Mouse (Mus musculus): Measurements from ENCODE around the gene Rnf227. TPM values are rescaled to one million over a fixed set of nuclear protein-coding genes. Genes with fewer than 3 reads are reported as not detected.

The Rnf227 gene
- polyA plus RNA-seq, 1 experiment = 142 TPM

DNA sequence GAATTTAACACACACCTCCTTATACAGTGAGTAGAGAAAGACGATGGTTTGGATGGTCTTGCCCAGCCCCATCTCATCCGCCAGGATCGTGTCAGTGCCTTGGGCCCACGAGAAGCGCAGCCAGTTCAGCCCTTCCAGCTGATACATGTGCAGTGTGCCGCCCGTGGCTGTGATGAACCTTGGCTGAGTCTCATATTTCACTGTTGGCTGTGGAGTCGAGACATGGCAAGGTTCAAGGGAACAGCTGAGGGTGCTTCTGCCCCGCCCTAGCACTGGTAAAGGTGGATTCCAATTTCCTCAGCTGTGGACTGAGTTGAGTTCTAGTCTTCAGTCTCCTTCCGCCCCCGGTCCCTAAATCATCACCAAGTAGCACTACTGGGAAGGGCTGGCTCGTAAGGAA, 17.4 kb downstream of the Rnf227 start:
- Histone ChIP-seq H3K4me3 (ENCODE audit: insufficient read depth, low read length) (no peak overlapping the region), H3K27ac (ENCODE audit: insufficient read depth, low read length) (no peak overlapping the region), H3K4me1 (ENCODE audit: control insufficient read depth, insufficient read depth, low read length) (no peaks in the 10 kb centered on the region)
- TF ChIP-seq CTCF (IDR thresholded peaks at IDR 0.05; ENCODE audit: extremely low read depth, insufficient read depth, low read length) (no peak), POLR2A (IDR thresholded peaks at IDR 0.05; ENCODE audit: extremely low read depth, insufficient read depth, low read length) (no peak)

DNA sequence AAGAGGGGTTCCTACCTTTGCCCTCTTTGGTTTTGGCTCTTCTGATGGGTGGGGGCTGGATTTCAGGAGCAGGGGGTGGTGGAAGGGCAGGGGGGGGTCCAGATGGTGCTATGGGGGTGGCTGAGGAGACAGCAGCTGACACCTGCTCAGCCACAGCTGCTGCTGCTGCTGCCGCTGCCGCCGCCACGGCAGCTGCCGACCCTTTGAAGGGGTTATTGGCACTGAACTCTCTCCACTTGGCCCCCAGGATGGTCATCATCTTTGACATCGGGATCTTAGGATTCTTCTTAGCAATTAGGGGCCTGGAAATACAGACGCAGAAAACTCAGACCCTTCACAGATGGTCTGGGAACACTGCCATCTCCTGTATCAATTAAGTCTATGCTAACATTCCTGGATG, 21.8 kb downstream of the Rnf227 start:
- Histone ChIP-seq H3K4me3 (ENCODE audit: insufficient read depth, low read length) (no peak overlapping the region), H3K4me1 (ENCODE audit: control insufficient read depth, insufficient read depth, low read length) (peaks cover 12% of the 10 kb centered on the region), H3K27ac (ENCODE audit: insufficient read depth, low read length) (no peak overlapping the region)
- TF ChIP-seq POLR2A (IDR thresholded peaks at IDR 0.05; ENCODE audit: extremely low read depth, insufficient read depth, low read length) (no peak), CTCF (IDR thresholded peaks at IDR 0.05; ENCODE audit: extremely low read depth, insufficient read depth, low read length) (no peak)

DNA sequence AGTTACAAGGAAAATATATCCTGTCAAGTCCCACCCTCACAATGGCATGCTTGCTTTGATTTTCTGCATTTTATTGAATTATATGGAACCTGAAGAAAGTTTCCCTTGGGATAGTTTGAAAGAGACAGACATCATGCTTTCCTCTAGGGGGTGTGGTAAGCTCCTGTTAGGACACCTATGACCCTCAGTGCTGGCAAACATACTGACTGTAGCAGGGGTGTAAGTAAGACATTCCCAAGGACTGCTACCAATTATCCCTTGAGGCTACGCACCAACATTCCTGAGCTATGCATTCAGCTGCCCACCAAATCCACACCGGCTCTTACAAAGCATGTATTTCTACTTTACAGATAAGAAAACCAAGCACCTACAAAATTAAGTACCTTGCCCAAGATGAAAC, 22.2 kb downstream of the Rnf227 start:
- Histone ChIP-seq H3K4me3 (ENCODE audit: insufficient read depth, low read length) (no peak overlapping the region), H3K4me1 (ENCODE audit: control insufficient read depth, insufficient read depth, low read length) (peaks cover 12% of the 10 kb centered on the region), H3K27ac (ENCODE audit: insufficient read depth, low read length) (no peak overlapping the region)
- TF ChIP-seq POLR2A (IDR thresholded peaks at IDR 0.05; ENCODE audit: extremely low read depth, insufficient read depth, low read length) (no peak), CTCF (IDR thresholded peaks at IDR 0.05; ENCODE audit: extremely low read depth, insufficient read depth, low read length) (no peak)

- Histone ChIP-seq H3K27ac (ENCODE audit: insufficient read depth, low read length) (0 out of 2 replicates have a peak overlapping the region, but pooled peaks have one; percentile 8), H3K4me3 (ENCODE audit: insufficient read depth, low read length) (no peak overlapping the region), H3K4me1 (ENCODE audit: control insufficient read depth, insufficient read depth, low read length) (peaks cover 12% of the 10 kb centered on the region)
- TF ChIP-seq POLR2A (IDR thresholded peaks at IDR 0.05; ENCODE audit: extremely low read depth, insufficient read depth, low read length) (no peak), CTCF (IDR thresholded peaks at IDR 0.05; ENCODE audit: extremely low read depth, insufficient read depth, low read length) (no peak)
Observed at GRCm38 (mm10) chr11:69364376-69364775, 24.1 kb downstream of the Rnf227 start.

DNA sequence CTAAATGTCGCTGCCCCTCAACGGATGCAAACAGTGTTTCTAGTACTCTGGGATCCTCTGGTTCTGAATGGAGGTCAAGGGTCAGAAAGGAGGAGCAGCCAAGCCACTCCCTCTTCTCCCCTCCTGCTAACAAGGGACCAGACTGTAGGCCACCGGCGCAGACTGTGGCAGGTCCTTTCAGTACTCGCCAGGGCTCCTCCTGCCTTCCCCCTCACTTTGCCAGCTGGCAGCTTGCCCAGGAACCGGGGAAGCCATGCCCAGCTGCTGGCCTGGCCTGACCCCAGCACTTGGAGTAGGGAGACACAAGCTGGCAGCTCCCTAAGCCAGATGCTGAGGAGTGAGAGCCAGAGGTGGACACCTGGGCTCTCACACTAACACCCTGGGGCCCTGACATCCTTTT, 24.6 kb downstream of the Rnf227 start:
- TF ChIP-seq POLR2A (IDR thresholded peaks at IDR 0.05; ENCODE audit: extremely low read depth, insufficient read depth, low read length) = no peak
- no peak for TF ChIP-seq CTCF (IDR thresholded peaks at IDR 0.05; ENCODE audit: extremely low read depth, insufficient read depth, low read length)
- no peak overlapping the region for H3K4me3 ChIP-seq (ENCODE audit: insufficient read depth, low read length)

GRCm38 (mm10) chr11:69365722-69366121, 25.5 kb downstream of the Rnf227 start:
- H3K27ac ChIP-seq (ENCODE audit: insufficient read depth, low read length) = peak overlapping the region; percentile 93
- TF ChIP-seq POLR2A (IDR thresholded peaks at IDR 0.05; ENCODE audit: extremely low read depth, insufficient read depth, low read length) (no peak), CTCF (IDR thresholded peaks at IDR 0.05; ENCODE audit: extremely low read depth, insufficient read depth, low read length) (no peak)

More for the DNA sequence above, 24.6 kb downstream of the Rnf227 start:
- H3K27ac ChIP-seq (ENCODE audit: insufficient read depth, low read length) = peak overlapping the region; percentile 93; the same call in 1 of the 2 replicates
- peaks cover 12% of the 10 kb centered on the region for H3K4me1 ChIP-seq (ENCODE audit: control insufficient read depth, insufficient read depth, low read length)

DNA sequence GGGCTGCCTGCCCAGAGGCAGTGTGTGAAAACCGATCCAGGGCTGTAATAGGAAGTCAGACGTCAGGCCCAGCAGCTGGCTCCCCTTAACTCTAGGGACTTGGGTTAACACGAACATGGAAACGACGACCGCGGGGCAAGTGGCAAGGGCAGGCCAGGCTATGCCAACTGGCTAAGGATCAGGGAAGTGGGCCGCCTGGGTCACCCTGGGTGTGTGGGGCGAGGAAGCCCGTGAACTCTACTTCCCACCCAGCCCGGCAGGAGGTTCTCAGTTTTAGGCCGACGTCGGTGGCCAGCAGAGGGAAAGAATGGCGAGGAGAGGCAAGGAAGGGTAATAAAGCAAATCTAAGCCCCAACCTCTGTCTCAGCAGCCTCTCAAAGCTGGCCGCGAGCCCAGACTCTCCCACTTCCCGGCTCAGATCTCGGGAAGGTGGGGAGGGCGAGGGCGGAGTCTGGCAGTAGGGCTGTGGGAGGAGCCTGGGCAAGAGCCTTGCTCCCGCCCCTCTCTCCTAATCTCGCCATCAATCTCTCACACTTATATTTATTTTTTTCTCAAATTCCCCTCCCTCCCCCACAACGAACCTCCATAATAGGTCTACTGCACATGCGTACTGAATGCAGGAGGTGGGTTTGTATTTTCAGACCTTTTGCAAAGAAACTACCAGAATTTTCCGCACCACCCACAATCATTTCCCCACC, 26.0 kb downstream of the Rnf227 start:
- peak overlapping the region; percentile 37 for H3K4me3 ChIP-seq (ENCODE audit: insufficient read depth, low read length)
- peak overlapping the region; percentile 93 for H3K27ac ChIP-seq (ENCODE audit: insufficient read depth, low read length)
- peaks cover 14% of the 10 kb centered on the region for H3K4me1 ChIP-seq (ENCODE audit: control insufficient read depth, insufficient read depth, low read length)
- no peak for TF ChIP-seq CTCF (IDR thresholded peaks at IDR 0.05; ENCODE audit: extremely low read depth, insufficient read depth, low read length)
- peak; percentile 62; the same call in 1 of the 2 replicates for TF ChIP-seq POLR2A (IDR thresholded peaks at IDR 0.05; ENCODE audit: extremely low read depth, insufficient read depth, low read length)

More at GRCm38 (mm10) chr11:69365722-69366121, 25.5 kb downstream of the Rnf227 start:
- Histone ChIP-seq H3K4me1 (ENCODE audit: control insufficient read depth, insufficient read depth, low read length) (peaks cover 13% of the 10 kb centered on the region), H3K4me3 (ENCODE audit: insufficient read depth, low read length) (peak overlapping the region; percentile 37)

DNA sequence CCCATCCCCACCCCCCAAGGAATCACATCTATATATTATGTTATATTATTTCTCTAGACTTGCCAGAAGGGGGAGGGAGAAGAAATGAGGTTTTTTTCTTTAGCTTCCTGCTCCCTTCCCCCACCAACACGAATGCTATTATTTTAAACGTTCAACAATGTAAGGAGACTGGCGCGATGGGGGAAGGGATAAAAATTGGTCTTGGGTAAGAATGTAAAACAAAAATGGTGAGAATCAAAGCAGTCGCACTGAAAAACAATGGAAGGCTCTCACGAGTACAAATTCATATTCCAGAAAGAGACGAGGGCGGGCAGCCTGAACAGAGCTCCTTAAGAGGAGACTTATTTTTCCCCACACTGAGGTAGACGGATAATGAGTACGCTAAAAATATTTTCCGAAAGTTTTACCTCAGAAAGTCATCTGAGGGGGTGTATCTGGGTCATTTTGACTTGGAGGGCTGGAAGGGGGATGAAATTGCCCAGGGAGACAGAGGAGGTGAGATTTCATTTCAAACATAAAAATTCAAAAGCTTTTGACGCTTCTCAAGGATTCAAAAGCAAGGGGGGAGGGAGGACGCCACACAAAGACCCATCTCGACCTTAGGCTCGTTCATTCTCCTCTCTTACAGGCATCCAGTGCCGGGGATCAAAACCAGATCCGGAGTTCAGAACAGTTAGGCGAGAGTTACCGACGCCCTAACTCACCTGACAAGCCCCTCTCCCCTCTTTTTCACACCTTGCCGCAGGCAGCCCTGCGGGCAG, 26.8 kb downstream of the Rnf227 start:
- peaks cover 16% of the 10 kb centered on the region for H3K4me1 ChIP-seq (ENCODE audit: control insufficient read depth, insufficient read depth, low read length)
- TF ChIP-seq CTCF (IDR thresholded peaks at IDR 0.05; ENCODE audit: extremely low read depth, insufficient read depth, low read length) (no peak), POLR2A (IDR thresholded peaks at IDR 0.05; ENCODE audit: extremely low read depth, insufficient read depth, low read length) (no peak)
- peak overlapping the region; percentile 77 for H3K27ac ChIP-seq (ENCODE audit: insufficient read depth, low read length)
- H3K4me3 ChIP-seq (ENCODE audit: insufficient read depth, low read length) = peak overlapping the region; percentile 88

DNA sequence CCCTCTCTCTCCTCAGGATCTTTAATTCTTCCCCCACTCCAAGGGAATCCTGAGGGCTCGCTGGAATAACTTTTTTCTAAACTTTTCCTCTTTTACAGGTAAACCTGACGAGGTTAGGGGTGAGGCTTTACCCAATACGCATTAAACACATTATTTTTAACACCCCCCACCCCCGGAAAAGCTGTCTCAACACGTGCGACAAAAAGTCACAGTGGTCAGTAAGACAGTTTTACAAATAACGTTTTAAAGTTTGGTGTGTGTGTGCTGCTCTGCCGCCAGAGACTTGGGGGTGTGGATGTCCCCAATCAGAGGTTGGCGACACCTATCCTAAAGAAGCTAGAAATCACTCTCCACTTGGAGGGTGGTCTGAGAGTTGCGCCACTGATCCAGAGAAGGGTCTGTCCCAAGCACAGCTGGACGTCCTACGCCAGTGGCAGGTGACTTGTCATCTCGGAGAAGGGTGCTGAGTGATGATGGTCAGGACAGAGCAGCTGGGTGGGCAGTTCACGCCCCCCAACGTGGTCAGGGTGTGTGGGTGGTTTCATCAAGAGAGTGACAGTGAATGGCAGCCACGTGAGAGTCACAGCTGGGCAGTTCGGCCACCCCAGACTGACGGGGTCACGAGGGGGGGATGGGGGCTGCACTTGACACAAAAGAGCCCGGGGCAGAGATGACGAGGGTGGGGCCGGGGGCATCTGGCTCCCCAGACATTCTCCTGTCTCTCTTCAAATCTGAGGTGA, 27.5 kb downstream of the Rnf227 start:
- H3K27ac ChIP-seq (ENCODE audit: insufficient read depth, low read length) = peak overlapping the region; percentile 85

More for the DNA sequence above, 27.5 kb downstream of the Rnf227 start:
- Histone ChIP-seq H3K4me3 (ENCODE audit: insufficient read depth, low read length) (peak overlapping the region; percentile 88), H3K4me1 (ENCODE audit: control insufficient read depth, insufficient read depth, low read length) (peaks cover 16% of the 10 kb centered on the region)
- TF ChIP-seq CTCF (IDR thresholded peaks at IDR 0.05; ENCODE audit: extremely low read depth, insufficient read depth, low read length) = no peak
- TF ChIP-seq POLR2A (IDR thresholded peaks at IDR 0.05; ENCODE audit: extremely low read depth, insufficient read depth, low read length) = no peak

Measured in cortical plate, adult 2 months (tissue).